Mouse (Mus musculus): Measurements from ENCODE around the gene Zfp128.
"Not testable (repeated sequence)": the region's sequence is repeated elsewhere in the genome, so short reads cannot be mapped to it uniquely, and the experiment has no call there.

Gene Zfp128

GRCm38 (mm10) chr7:12880911-12881660 lies at the start of gene Zfp128:
Gene Zfp128 (plus strand): TSS chr7:12881177.
- in situ Hi-C loops (cut with MboI): no loop called here

GRCm38 (mm10) chr7:12834162-12835120 lies 46.5 kb upstream of the Zfp128 start, which contains the start of gene Zfp110:
Gene Zfp110 (plus strand): TSS chr7:12834761.
- in situ Hi-C loops (cut with MboI): loop anchor here (25.0 kb wide), 1 partner anchor 347 kb away; the partner anchor contains the start of gene Zfp606

GRCm38 (mm10) chr7:12835193-12835671 lies 45.7 kb upstream of the Zfp128 start:
- in situ Hi-C loops (cut with MboI): loop anchor here (25.0 kb wide), 1 partner anchor 348 kb away; the partner anchor contains the start of gene Zfp606

- in situ Hi-C loops (cut with MboI): loop anchor here (25.0 kb wide), 1 partner anchor 348 kb away; the partner anchor contains the start of gene Zfp606
Measured at GRCm38 (mm10) chr7:12835779-12836178, 45.2 kb upstream of the Zfp128 start.

GRCm38 (mm10) chr7:12874301-12874700 lies 6.7 kb upstream of the Zfp128 start:
- in situ Hi-C loops (cut with MboI): no loop called here

- in situ Hi-C loops (cut with MboI): no loop called here
Measured at GRCm38 (mm10) chr7:12880036-12880435, 941 bp upstream of the Zfp128 start.

GRCm38 (mm10) chr7:12880497-12880896 lies 480 bp upstream of the Zfp128 start:
- in situ Hi-C loops (cut with MboI): not testable (repeated sequence)

- in situ Hi-C loops (cut with MboI): no loop called here
Measured at GRCm38 (mm10) chr7:12886563-12887266, 5.7 kb downstream of the Zfp128 start.

GRCm38 (mm10) chr7:12887585-12887984 lies 6.6 kb downstream of the Zfp128 start:
- in situ Hi-C loops (cut with MboI): no loop called here

GRCm38 (mm10) chr7:12890928-12891327 lies 10.0 kb downstream of the Zfp128 start:
- in situ Hi-C loops (cut with MboI): no loop called here

- in situ Hi-C loops (cut with MboI): no loop called here
Measured at GRCm38 (mm10) chr7:12891334-12891733, 10.4 kb downstream of the Zfp128 start.

- in situ Hi-C loops (cut with MboI): no loop called here
Measured at GRCm38 (mm10) chr7:12897655-12898410, 16.9 kb downstream of the Zfp128 start, which contains the start of gene Zscan22. Gene Zscan22 (plus strand): TSS chr7:12897815.

- in situ Hi-C loops (cut with MboI): no loop called here
Measured at GRCm38 (mm10) chr7:12901517-12901916, 20.5 kb downstream of the Zfp128 start.

GRCm38 (mm10) chr7:12903623-12904022 lies 22.6 kb downstream of the Zfp128 start:
- in situ Hi-C loops (cut with MboI): no loop called here

- in situ Hi-C loops (cut with MboI): no loop called here
Measured at GRCm38 (mm10) chr7:12905146-12905545, 24.2 kb downstream of the Zfp128 start.

- in situ Hi-C loops (cut with MboI): no loop called here
Measured at GRCm38 (mm10) chr7:12909498-12909962, 28.6 kb downstream of the Zfp128 start.

GRCm38 (mm10) chr7:12910181-12910668 lies 29.2 kb downstream of the Zfp128 start:
- in situ Hi-C loops (cut with MboI): no loop called here

GRCm38 (mm10) chr7:12913556-12913955 lies 32.6 kb downstream of the Zfp128 start:
- in situ Hi-C loops (cut with MboI): no loop called here

GRCm38 (mm10) chr7:12920495-12920894 lies 39.5 kb downstream of the Zfp128 start:
- in situ Hi-C loops (cut with MboI): not testable (repeated sequence)

GRCm38 (mm10) chr7:12921318-12921704 lies 40.3 kb downstream of the Zfp128 start:
- in situ Hi-C loops (cut with MboI): no loop called here

Data from mature B cell (primary cell).